Mouse (Mus musculus) fibroblast of lung, adult 2 months (primary cell): Measurements from ENCODE around the gene Egln1.

ENCODE experiments used
- DNase-seq: peaks from one replicate; pipeline ENCODE4 v3.0.0-alpha.2; 2011; ENCODE audit warnings: low read depth

The Egln1 gene

DNA sequence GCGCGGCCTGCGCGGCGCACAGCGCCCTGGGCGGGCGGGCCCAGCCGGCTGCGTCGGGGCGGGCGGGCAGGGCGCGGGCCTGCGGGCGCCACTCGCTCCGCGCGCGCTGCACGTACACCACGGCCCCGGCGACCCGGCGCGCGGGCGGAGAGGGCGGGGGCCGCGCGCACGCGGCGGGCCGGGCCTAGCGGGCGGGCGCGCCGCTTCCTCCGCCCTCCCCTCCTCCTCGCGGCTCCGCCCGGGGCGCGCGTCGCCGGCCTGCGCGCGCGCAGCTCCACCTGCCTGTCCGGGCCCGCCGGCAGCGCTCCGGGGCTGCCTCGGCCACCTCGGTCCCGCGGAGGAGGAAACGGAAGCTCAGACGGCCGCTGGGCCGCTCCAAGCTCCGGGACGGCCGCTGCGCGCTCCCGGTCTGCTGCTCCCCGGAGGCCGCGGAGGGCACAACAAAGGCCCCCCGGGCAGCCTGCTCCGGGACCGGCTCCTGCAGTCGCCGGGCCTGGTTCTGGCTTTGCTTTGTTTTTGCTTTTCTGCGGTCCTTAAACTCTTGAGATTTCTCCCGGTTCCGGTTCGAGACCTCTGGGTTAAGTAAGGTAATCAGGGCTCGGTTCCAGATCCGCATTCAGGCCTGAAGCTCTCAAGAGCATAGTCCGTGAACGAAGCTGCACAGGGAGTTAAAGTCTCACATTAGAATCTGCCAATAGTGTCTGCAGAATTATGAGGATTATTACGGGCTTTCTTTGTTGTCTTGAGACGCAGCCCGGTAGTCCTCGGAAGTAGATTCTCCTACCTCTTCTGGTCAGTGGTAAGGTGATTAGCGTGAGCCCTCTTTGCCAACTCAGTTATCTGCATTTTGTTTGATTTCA lies at the start of gene Egln1:
Gene Egln1, minus strand, starts transcription at position 116 of the 860 bp plus-strand sequence.
- DNase-seq: no peak

DNA sequence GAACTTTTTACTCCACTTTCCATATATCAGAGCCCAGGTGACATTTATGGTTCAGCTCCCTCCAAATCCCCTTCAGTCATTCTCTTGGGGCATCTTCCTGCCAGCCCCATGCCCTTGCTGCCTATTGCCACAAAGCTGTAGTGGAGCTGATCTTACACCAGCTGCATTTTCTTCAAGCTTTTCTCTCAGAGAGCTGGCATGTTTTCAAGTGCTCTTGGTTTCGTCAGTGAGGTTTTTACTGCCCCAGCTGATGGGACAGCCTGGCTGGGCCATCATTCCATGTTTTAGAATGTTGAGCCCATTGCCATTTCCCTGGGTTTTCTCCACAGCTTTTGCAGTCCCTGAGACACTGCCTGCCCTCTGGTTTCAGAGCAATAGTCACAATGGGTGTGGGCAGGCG lies 46.7 kb upstream of the Egln1 start:
- DNase-seq: no peak

DNA sequence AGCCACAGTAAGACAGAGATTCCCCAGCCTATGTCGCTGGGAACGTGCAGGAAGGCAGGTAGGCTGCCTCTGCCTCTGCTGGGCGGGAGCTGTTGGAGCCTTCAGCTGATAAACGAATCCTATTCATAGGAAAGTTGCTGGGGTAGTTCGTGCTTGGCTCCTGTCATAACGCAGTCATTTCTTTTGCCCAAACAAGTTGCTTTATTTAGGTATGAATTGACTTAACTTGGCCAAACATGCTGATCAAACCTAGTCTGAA lies 42.5 kb upstream of the Egln1 start:
- DNase-seq: no peak

DNA sequence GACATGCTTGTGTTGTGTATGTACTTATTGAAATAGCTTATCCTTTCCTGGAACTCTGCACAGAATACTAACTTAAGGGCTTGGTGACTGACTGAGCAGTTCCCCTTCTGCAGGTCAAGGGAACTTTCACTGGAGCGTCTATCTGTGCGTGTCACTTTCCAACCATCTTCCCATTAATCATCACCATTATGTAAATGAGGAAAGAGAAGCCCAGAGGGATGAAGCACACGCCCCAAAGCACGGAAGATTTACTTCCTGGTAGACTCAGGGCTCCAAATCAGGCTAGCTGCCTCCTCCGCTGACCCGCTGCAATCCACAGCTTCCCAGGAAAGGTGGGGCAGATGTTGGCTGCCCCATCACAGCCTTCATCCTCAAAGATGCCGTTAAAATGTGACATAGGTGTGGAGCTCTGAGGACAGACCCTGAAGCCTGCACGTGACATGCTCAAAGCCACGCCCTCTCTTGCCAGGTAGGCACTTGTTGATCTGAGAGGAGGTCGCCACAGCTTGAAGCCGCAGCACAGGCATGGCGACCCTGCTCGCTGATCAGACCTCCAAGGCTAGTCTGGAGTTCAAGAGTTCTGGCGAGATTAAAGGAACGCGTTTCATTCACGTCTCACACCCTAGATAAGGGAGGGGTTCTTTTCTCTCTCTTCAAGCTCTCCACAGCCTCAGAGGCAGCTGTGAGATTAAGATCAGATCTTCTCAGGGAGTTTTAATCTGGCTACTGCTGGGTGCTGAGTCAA lies 42.0 kb upstream of the Egln1 start:
- no peak for DNase-seq

DNA sequence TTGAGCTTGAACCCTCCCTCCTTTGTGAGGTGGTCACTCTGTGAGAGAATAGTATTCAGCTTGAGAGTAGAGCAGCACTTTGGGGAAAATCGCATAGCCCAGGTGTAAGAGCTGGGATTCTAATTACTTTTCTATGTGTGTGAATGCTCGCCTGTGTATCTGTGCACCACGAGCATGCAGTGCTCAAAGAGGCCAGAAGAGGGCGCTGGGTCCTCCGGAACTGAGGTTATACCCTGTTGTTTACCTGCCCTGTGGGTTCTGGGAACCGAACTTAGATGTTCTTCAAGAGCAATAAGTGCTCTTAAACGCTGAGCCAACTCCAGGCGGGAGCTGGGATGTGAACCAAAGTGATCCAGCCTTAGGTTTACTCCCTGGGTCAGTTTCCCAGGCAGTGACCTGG lies 31.7 kb upstream of the Egln1 start:
- DNase-seq: no peak

DNA sequence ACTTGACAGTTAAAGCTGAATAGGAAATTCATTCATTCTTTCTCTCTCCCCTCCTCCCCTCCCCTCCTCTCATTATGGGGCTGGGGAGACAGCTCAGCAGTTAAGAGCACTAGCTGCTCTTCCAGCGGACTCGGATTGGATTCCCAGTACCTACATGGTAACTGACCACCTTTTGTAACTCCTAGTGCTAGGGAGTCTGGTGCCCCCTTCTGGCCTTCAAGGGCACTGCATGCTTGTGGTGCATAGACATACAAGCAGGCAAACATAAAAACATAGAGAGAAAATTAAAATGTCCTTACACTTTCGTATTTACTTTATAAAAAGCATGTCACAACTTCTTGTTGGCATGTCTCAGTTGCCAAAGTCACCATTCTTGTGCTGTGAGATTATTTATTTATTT lies 30.9 kb upstream of the Egln1 start:
- no peak for DNase-seq

DNA sequence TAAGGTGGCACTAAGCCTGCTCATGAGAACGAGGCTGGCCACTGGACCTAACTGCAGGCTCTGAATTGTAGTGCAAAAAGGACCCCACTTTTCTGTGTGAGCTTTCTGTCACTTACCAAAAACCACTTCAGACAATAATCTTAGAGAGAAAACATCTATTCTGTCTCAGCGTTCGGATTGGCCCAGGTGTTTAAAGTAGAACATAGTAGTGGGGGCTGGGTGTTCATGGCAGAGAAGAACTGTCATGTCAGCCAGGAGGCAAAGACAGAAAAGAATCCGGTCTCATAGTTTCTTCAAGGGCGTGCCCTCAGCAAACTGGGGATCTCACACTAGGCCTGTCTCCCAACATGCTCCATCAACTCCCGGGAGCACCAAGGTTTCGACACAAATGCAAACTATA lies 28.9 kb upstream of the Egln1 start:
- DNase-seq: no peak

DNA sequence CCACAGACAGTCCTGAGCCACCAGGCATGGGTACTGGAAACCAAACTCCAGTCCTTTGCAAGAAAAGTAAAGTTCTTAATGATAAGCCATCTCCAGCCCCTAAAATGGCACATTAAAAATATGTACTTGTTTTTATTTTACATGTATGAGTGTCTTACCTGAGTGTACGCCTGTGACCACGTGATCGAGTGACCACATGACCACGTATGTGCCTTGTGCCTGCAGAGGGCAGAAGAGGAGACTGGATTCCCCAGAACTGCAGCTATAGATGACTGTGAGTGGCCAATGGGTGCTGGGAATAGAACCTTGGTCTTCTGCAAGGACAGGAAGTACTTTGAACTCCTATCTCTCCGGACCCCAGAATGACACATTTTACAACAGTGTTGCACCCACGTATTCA lies 27.1 kb upstream of the Egln1 start:
- no peak for DNase-seq

DNA sequence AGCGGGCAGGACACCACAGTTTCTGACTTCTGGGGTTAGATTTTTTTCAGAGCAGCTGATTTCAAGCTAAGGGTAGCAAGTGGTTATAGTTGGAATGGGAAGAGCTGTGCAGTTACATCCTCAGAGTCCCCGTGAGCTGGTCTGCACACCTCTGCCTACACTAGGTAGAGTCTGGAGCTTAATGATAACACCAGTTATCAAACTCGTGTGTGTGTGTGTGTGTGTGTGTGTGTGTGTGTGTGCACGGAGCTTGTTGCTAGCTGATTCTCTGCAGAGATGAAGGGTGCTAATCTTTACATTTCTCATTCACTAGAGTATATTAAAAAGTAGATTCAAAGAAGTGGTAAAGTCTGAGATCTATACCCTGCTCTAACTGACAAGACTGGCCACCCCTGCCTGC lies 25.1 kb upstream of the Egln1 start:
- DNase-seq: no peak

DNA sequence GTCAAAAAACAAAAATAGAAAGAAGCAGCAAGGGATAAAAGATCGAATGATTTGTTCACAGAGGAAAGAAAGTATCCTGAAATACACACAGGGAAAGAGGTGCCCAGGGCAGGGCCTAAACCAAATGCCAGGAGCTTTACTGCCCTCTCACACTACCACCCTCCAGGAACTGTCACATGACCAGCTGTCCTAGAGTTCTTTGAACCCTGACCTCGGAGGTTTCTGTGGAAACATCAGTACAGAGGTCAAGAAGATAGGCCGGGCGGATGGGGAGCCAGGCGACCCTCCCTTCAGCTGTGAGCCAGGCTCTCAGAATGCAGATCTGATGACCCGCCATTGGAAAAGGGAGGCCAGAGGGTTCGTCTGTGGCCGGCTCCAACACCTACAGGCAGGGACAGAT lies 24.1 kb upstream of the Egln1 start:
- no peak for DNase-seq

DNA sequence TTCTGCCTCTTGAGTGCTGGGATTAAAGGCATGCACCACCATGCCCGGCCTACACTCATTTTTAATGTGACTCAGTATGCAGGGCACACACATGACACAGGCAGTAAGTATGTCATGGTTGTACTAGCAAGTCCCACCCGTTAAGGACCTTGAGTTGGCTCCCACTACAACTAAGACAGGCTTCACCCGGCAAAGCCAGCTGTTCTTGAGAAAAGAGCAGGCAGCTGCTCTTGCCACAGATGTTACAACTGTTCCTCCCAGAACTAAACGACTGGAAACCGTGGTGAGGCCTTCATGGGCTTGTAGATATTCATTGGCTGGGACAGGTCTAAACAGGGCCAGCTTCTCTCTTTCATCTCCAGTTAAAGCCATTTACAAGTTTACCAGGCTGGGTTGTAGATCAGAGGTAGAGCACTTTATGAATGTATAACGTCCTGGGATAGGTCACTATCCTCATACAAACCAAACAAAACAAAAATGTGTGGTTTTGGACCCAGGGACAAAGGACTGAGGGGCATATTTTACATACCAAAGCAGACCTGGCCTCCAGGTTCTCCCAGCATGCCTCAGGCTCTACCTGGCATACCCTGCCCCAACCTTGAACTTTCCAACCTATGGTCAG lies 21.3 kb upstream of the Egln1 start:
- DNase-seq: no peak

DNA sequence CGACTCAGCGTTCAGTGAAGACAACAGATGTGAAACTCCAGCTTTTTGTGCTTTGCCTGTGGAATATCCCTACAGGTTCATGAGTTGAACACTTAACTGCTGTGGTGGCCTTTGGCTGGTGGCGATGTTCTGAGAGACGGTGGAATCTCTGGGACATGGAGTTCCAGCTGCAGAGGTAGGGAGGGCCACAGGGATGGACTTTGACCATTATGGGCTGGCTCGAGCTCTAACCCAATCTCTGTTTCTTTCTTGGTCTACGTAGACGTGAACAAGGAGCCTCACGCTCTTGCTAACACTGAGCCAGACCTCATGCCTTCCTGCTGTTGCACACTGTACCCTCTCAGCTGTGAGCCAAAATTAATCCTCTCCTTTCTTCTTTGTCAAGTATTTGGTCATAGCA lies 15.8 kb upstream of the Egln1 start:
- no peak for DNase-seq

DNA sequence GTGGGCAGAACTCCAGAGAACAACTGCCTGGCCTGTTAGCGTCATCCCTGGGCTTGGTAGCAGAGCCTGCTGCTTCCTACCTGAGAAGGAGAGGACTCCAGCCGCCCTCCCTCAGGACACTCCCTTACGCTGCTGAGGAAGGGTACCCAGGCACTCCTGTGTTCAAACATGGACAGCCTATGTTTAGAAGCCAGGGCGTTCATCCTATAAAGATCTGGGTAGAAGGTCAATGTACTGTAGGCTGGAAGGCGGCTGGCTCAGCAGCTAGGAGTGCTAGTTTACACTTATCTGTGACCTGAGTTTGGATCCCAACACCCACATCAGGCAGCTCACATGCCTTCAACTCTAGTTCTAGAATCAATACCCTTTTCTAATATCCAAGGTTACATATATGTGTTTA lies 14.1 kb upstream of the Egln1 start:
- no peak for DNase-seq

DNA sequence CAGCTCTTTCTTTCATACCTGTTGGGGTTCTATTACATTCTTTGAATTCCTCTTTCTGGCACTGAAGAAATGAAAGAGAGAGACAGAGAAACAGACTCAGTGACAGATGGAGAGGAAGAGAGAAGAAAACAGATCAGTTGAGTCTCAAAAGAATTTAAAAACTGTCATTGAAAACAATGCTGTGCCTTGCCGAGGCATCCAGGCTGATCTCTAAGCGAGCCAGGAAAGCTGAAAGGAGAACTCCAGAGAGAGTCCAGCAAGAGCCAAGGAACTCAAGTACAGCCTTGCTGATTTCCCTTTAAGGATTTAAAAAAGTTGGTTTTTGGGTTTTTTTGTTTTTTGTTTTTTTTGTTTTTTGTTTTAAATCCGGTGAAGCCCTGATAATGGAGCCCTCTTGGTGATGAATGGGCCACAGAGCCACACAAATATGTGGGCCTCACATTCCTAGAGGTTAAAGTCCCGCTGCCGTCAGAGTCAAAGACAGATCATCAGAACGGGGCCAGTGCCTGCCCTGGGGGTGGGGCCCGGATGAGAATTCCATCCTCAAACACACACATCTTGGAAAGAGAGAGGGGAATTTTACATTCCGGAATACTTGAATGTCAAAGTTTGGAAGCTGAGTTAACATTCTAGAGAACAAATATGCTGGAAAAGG lies 11.2 kb upstream of the Egln1 start:
- DNase-seq: no peak

DNA sequence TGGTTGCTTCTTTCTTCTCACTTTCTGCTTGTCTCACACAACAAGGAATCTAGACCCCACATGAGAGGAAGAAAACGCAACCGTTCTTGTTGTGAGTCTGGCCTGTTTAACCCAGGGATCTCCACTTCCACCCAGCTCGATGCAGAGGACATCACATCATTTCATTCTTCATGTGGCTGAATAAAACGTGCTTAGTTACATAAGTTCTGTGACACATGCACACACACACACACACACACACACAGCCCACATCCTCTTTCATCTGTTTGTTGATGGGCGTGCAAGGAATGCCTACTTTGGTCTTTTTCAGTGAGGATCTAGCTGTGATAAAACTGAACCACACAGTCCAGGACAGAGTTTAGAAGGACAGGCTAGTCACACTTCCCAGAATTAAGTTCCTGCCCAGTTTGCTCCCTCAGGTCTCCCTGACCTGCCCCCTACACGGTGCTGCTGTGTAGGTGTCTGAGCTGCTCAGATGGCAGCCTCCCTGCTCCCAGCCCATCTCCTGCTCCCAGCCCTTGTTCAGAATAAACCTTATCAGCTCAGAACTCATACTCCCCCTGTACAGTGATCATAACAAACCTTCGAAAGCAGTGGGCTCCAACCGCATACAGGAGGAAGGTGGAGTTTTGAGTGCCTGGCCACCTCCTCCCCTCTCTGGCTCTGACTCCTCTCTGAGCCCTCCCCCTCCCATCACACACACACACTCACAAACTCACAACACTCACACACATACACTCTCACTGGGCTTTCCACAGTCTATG lies 10.5 kb upstream of the Egln1 start:
- DNase-seq: no peak

DNA sequence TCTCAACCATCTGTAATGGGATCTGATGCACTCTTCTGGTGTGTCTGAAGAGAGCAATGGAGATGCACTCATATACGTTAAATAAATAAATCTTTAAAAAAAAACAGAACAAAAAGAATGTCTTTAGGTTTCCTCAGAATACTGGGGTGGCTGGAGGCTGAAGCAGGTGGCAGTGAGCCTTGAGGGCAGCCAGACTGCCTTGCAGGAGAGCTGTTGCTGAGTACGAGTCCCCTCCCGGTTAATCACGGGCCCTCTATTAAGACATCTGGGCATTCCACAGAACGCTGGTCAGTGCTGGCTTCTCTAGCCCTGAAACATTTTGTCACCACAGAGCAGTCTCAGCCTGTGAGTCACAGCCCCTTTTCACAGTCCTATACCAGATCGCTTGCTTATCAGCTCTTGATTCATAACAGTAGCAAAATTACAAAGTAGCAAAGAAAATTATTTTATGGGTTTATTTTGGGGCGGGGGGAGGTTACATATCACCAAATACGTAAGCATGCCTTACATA lies 5.5 kb upstream of the Egln1 start:
- peak; percentile 66 for DNase-seq

DNA sequence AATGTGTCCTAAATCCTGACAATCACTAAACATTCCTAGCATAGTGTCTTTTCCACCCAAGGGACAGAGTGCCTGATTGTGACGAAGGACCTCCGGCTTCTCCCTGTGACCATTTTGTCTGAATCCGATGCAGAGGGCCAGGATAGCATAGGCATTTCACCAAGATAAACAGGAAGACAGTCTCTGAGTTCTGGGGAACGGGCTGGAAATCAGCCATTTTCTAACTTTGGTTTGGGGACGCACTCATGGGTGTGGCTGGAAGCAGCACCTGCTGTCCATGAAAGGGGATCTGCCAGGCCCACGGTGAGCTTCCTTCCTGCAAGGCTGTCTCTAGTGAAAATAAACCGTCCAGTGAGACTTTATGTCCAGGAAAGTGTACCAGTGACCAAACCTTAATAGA lies 4.1 kb upstream of the Egln1 start:
- no peak for DNase-seq

DNA sequence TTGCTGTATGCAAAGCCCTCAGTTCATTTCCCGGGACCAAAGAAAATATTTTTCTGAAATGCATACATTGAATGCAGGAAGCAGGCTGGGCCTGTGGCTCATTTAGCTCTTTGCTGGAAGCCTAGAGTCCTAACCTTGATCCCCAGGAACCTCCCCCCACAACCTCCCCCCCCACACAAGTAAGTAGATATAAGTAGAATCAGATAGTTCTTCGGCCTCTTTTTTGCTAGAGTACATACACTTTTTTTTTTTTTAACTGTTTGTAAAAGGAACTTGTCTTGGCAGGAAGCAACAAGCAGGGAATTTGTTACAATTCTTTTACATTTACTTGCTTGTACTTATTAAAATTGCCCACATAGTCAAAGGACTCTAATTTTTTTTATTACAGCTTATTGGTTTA lies 1.7 kb upstream of the Egln1 start:
- no peak for DNase-seq

DNA sequence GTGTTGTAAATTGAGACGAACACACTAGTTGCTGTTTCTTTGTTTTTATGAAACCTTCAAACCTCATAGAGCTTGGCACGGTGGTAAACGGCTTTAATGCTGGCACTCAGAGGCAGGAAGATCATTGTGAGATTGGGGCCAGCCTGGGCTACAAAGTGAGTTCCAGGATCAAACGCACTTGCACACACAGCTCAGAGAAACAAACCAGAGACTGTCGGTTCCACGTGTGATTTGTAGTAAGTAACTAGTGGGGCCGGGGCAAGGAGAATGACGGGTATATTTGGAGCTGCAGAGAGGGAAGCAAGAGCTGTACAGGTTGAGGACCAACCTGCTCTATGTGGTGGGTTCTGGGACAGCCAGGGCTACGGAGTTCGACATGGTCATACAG lies 939 bp upstream of the Egln1 start:
- no peak for DNase-seq

DNA sequence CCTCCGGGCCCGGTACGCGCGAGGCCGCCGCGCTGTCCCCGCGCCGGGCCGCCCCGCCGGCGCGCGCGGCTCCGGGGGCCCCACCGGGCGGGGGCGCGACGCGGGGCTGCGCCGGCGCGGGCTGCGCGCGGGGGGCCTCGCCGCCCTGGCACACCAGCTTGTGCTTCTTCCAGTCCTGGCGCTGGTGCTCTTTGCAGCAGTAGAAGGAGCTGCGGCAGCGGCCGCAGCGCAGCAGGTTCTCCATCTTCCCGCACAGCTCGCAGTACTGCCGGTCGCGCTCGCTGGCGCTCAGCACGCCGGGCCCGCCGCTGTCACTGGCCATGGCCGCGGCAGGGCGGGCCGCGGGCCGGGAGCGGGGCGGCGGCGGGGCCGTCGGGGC lies 402 bp downstream of the Egln1 start:
- DNase-seq: no peak

DNA sequence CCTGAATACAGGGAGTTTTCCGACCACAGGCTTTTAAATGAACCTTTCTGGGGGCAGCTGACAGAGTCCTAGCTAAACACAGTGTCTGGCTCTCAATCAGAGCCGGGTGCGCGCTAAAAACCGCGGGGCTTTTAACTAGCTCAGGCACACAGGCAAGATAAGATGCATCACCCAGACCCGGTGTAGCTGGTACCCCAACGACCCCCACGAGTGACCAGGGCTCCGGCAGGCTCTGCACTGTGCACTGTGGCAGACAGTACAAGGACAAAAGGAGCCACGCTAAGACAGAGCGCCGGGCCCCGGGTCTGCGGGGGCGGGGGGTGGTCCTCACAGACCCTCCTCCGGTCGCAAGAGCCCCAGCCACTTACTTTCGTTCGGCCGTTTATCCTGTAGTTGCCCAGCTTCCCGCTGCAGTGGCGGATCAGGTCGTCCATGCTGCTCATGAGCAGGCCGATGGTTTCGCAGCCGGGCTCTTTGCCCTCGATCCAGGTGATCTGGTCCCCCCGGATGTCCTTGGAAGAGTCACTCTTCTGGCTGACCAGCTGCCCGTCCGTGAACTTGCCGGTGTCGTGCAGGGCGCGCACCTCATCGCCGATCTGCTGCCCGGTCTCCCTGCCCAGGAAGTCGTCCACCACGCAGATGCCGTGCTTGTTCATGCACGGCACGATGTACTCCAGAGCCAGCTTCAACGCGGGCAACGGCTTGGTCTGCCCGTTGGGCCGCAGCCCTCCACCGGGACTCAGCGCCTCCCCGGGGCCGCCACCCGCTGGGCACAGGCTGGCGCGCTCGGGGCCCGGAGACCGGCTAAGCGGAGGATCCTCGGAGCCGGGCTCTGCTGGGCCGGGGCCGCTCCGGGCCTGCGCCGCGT lies 1.0 kb downstream of the Egln1 start:
- no peak for DNase-seq
